Mouse (Mus musculus): Measurements from ENCODE around the gene Tbl1xr1.
A peak's percentile ranks its signal among the peaks of the same experiment; 100 is the strongest.

Gene Tbl1xr1

GRCm38 (mm10) chr3:22223023-22223422 is 146.6 kb downstream of the Tbl1xr1 start:
- no peak for DNase-seq

- no peak for DNase-seq
Observed at GRCm38 (mm10) chr3:22228052-22228451, 151.6 kb downstream of the Tbl1xr1 start.

GRCm38 (mm10) chr3:22230635-22231034 is 154.2 kb downstream of the Tbl1xr1 start:
- DNase-seq, result no peak

GRCm38 (mm10) chr3:22238106-22238900 is 161.9 kb downstream of the Tbl1xr1 start:
- DNase-seq, result peak; percentile 12
